Mouse (Mus musculus): Measurements from ENCODE around the gene Gapvd1. TPM values are rescaled to one million over a fixed set of nuclear protein-coding genes. Genes with fewer than 3 reads are reported as not detected.

The Gapvd1 gene
- total RNA-seq, 1 experiment = 47.0 TPM

DNA sequence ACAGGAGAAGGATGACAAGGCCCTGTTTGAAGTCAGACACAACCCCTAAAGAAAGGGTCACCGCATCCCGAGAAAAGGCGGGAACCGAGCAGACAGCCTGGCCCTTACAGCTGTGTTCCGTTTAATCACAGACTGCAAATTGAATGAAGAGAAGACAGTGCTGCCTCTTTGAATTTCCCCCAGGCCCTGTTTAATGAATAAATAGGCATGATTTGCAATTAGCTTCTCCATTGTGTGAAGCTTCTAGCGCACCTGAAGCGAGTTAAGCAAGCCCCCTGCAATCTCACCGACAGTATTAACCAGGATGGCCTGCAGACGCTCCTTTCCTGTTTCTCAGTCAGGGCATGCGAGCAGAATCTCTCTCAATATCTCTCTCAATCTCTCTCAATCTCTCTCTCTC lies 87.2 kb downstream of the Gapvd1 start:
- no peak overlapping the region for H3K9ac ChIP-seq (ENCODE audit: insufficient read depth, low read depth, low read length, poor library complexity, severe bottlenecking)
- DNase-seq (ENCODE audit: low read depth, low spot score) = no peak
- TF ChIP-seq MAFK (IDR thresholded peaks at IDR 0.05; ENCODE audit: insufficient read depth, low read depth, low read length) (no peak), ZC3H11A (IDR thresholded peaks at IDR 0.05; ENCODE audit: borderline replicate concordance, low read depth, low read length) (no peak), CHD2 (IDR thresholded peaks at IDR 0.05; ENCODE audit: low read depth, low read length) (no peak), ZNF384 (IDR thresholded peaks at IDR 0.05; ENCODE audit: low read depth, low read length) (no peak), HCFC1 (IDR thresholded peaks at IDR 0.05; ENCODE audit: borderline replicate concordance, insufficient read depth, low read length) (no peak)
- no peak overlapping the region for H3K4me3 ChIP-seq (ENCODE audit: insufficient read depth in 1 of 2, low read depth in 1 of 2, low read length in 2 of 2, poor library complexity in 1 of 2, severe bottlenecking in 1 of 2)
- H3K27ac ChIP-seq (ENCODE audit: insufficient read depth, low read depth, low read length, poor library complexity, severe bottlenecking) = no peak overlapping the region
- in situ Hi-C loops (cut with MboI; ENCODE audit: low sequenced_read_pairs in 2 of 2, unreplicated experiment in 2 of 2) = no loop called here
- H3K36me3 ChIP-seq (ENCODE audit: control insufficient read depth, insufficient read depth, low read length, poor library complexity, severe bottlenecking) = no peaks in the 10 kb centered on the region
- H3K4me1 ChIP-seq (ENCODE audit: control insufficient read depth in 2 of 2, insufficient read depth in 2 of 2, low read length in 2 of 2, poor library complexity in 1 of 2) = peaks cover 5 to 25% of the 10 kb centered on the region in 2 experiments; a peak in 3 of 4 replicates
- H3K9me3 ChIP-seq (ENCODE audit: control insufficient read depth, insufficient read depth, low read depth, low read length) = no peaks in the 10 kb centered on the region

DNA sequence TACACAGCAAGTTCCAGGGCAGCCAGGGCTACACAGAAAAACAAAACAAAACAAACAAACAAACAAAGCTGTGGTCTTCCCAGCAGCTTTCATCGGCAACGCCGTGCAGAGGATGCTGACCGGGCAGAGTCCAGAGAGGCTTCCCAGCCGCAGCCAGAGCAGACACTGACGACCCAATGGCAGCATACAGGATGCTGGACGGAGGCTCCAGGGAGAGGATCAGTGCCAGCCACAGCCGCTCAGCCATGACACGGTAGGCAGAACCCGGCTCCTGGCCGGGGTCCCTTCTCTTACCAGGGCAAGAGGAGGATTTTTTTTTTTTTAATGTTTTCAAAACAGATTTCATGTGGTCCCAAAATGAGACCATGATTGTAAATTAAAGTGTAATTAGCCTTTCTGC lies 107.6 kb downstream of the Gapvd1 start:
- Histone ChIP-seq H3K9ac (ENCODE audit: insufficient read depth, low read depth, low read length, poor library complexity, severe bottlenecking) (no peak overlapping the region), H3K9me3 (ENCODE audit: control insufficient read depth, insufficient read depth, low read depth, low read length) (no peaks in the 10 kb centered on the region), H3K36me3 (ENCODE audit: control insufficient read depth, insufficient read depth, low read length, poor library complexity, severe bottlenecking) (no peaks in the 10 kb centered on the region), H3K27ac (ENCODE audit: insufficient read depth, low read depth, low read length, poor library complexity, severe bottlenecking) (no peak overlapping the region), H3K4me1 (ENCODE audit: control insufficient read depth in 2 of 2, insufficient read depth in 2 of 2, low read length in 2 of 2, poor library complexity in 1 of 2) (peaks cover 3 to 4% of the 10 kb centered on the region in 2 experiments; a peak in 2 of 4 replicates), H3K4me3 (ENCODE audit: insufficient read depth in 1 of 2, low read depth in 1 of 2, low read length in 2 of 2, poor library complexity in 1 of 2, severe bottlenecking in 1 of 2) (no peak overlapping the region)
- TF ChIP-seq ZC3H11A (IDR thresholded peaks at IDR 0.05; ENCODE audit: borderline replicate concordance, low read depth, low read length) = no peak
- TF ChIP-seq HCFC1 (IDR thresholded peaks at IDR 0.05; ENCODE audit: borderline replicate concordance, insufficient read depth, low read length) = no peak
- TF ChIP-seq CHD2 (IDR thresholded peaks at IDR 0.05; ENCODE audit: low read depth, low read length) = no peak
- TF ChIP-seq MAFK (IDR thresholded peaks at IDR 0.05; ENCODE audit: insufficient read depth, low read depth, low read length) = no peak
- TF ChIP-seq ZNF384 (IDR thresholded peaks at IDR 0.05; ENCODE audit: low read depth, low read length) = no peak
- DNase-seq (ENCODE audit: low read depth, low spot score) = no peak
- in situ Hi-C loops (cut with MboI; ENCODE audit: low sequenced_read_pairs in 2 of 2, unreplicated experiment in 2 of 2) = no loop called here

DNA sequence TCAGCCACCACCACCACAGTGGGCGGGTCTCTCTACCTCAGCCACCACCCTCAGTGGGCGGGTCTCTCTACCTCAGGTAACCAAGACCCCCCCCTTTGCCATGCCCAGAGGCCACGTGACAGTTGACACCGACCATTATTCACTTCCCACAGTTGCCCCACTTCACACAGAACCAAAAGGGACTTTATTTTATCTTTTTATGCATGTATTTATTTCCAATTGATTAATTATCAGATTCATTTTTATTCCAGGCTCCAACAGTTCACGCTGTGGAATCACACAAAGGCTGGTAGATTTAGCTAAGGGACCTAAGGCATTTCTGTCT lies 108.5 kb downstream of the Gapvd1 start:
- H3K27ac ChIP-seq (ENCODE audit: insufficient read depth, low read depth, low read length, poor library complexity, severe bottlenecking) = no peak overlapping the region
- H3K36me3 ChIP-seq (ENCODE audit: control insufficient read depth, insufficient read depth, low read length, poor library complexity, severe bottlenecking) = no peaks in the 10 kb centered on the region
- TF ChIP-seq ZC3H11A (IDR thresholded peaks at IDR 0.05; ENCODE audit: borderline replicate concordance, low read depth, low read length) (no peak), HCFC1 (IDR thresholded peaks at IDR 0.05; ENCODE audit: borderline replicate concordance, insufficient read depth, low read length) (no peak), CHD2 (IDR thresholded peaks at IDR 0.05; ENCODE audit: low read depth, low read length) (no peak), MAFK (IDR thresholded peaks at IDR 0.05; ENCODE audit: insufficient read depth, low read depth, low read length) (no peak), ZNF384 (IDR thresholded peaks at IDR 0.05; ENCODE audit: low read depth, low read length) (no peak)
- peaks cover 3 to 4% of the 10 kb centered on the region in 2 experiments; a peak in 2 of 4 replicates for H3K4me1 ChIP-seq (ENCODE audit: control insufficient read depth in 2 of 2, insufficient read depth in 2 of 2, low read length in 2 of 2, poor library complexity in 1 of 2)
- DNase-seq (ENCODE audit: low read depth, low spot score) = no peak
- H3K9ac ChIP-seq (ENCODE audit: insufficient read depth, low read depth, low read length, poor library complexity, severe bottlenecking) = no peak overlapping the region
- no peaks in the 10 kb centered on the region for H3K9me3 ChIP-seq (ENCODE audit: control insufficient read depth, insufficient read depth, low read depth, low read length)
- in situ Hi-C loops (cut with MboI; ENCODE audit: low sequenced_read_pairs in 2 of 2, unreplicated experiment in 2 of 2) = no loop called here
- peak overlapping the region in 1 of 2 experiments; percentile 18; a peak in 1 of 4 replicates for H3K4me3 ChIP-seq (ENCODE audit: insufficient read depth in 1 of 2, low read depth in 1 of 2, low read length in 2 of 2, poor library complexity in 1 of 2, severe bottlenecking in 1 of 2)

DNA sequence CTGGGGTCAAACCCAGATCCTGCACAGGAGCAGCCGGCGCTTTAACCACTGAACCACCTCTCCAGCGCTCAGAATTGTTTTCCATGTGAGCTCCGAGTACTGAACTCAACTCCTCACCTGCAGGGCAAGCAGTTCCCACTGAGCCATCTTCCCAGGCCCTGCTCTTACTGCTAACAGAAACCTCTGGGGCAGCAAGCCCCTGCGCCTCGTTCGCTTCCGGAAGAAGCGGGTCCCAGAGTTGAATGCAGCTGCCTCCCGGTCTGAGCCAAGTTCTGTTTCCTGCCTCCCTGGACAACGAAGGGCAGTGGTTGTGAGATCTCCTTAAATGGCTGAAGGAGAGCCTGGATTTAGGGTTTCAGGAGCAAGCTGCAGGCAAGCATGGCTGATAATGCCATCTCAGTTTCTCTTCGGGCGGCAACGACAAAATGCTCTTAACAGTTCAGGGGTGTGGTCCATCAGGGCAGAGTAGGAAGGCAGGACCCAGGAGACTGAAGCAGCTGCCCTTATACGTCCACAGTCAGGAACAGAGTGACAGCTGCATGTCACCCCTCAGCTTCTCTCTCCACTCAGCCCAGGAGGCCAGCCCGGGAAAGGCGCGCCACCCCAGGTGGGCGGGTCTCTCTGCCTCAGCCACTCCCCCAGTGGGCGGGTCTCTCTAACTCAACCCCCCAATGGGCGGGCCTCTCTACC lies 109.0 kb downstream of the Gapvd1 start:
- TF ChIP-seq MAFK (IDR thresholded peaks at IDR 0.05; ENCODE audit: insufficient read depth, low read depth, low read length) (no peak), ZC3H11A (IDR thresholded peaks at IDR 0.05; ENCODE audit: borderline replicate concordance, low read depth, low read length) (no peak), ZNF384 (IDR thresholded peaks at IDR 0.05; ENCODE audit: low read depth, low read length) (no peak), CHD2 (IDR thresholded peaks at IDR 0.05; ENCODE audit: low read depth, low read length) (no peak), HCFC1 (IDR thresholded peaks at IDR 0.05; ENCODE audit: borderline replicate concordance, insufficient read depth, low read length) (no peak)
- Histone ChIP-seq H3K27ac (ENCODE audit: insufficient read depth, low read depth, low read length, poor library complexity, severe bottlenecking) (no peak overlapping the region), H3K4me1 (ENCODE audit: control insufficient read depth in 2 of 2, insufficient read depth in 2 of 2, low read length in 2 of 2, poor library complexity in 1 of 2) (peaks cover 3 to 6% of the 10 kb centered on the region in 2 experiments; a peak in 2 of 4 replicates), H3K4me3 (ENCODE audit: insufficient read depth in 1 of 2, low read depth in 1 of 2, low read length in 2 of 2, poor library complexity in 1 of 2, severe bottlenecking in 1 of 2) (peak overlapping the region; percentile 39 to 60; a peak in 3 of 4 replicates), H3K36me3 (ENCODE audit: control insufficient read depth, insufficient read depth, low read length, poor library complexity, severe bottlenecking) (no peaks in the 10 kb centered on the region), H3K9ac (ENCODE audit: insufficient read depth, low read depth, low read length, poor library complexity, severe bottlenecking) (peak overlapping the region; percentile 29; the same call in 1 of the 2 replicates), H3K9me3 (ENCODE audit: control insufficient read depth, insufficient read depth, low read depth, low read length) (no peaks in the 10 kb centered on the region)
- in situ Hi-C loops (cut with MboI; ENCODE audit: low sequenced_read_pairs in 2 of 2, unreplicated experiment in 2 of 2) = no loop called here
- peak; percentile 89 for DNase-seq (ENCODE audit: low read depth, low spot score)

Measured in ES-E14 (cell line).